Mouse (Mus musculus) midbrain, embryonic 16.5 days (tissue): ENCODE measurements at regions not wholly inside any gene's neighbourhood (a gene's known extent, or its start where the extent isn't known, plus 50 kb on each side); places are given as distances from the start of the nearest gene placed in this dataset.

ENCODE experiments used
- ATAC-seq: fragments of 200-750 bp; cut with Nextera tagmentation; 2 replicates; pipeline ENCODE4 v1.8.0; 2017; ENCODE audit warnings: moderate TSS enrichment
- H3K27ac ChIP-seq: fragments of 300-500 bp; sonication (generic); 2 replicates; pipeline ENCODE4 v1.5.1; 2014; ENCODE audit warnings: mild to moderate bottlenecking, low read length, mixed read lengths
- H3K27me3 ChIP-seq: fragments of 300-500 bp; sonication (generic); 2 replicates; pipeline ENCODE4 v1.6.1; 2014; ENCODE audit warnings: low read depth, low read length, mixed read lengths; ENCODE audit not compliant: control insufficient read depth, insufficient read depth
- H3K36me3 ChIP-seq: fragments of 300-500 bp; sonication (generic); 2 replicates; pipeline ENCODE4 v1.6.1; 2014; ENCODE audit warnings: mild to moderate bottlenecking, low read length, moderate library complexity, mixed read lengths; ENCODE audit not compliant: control insufficient read depth, insufficient read depth
- H3K4me1 ChIP-seq: fragments of 300-500 bp; sonication (generic); 2 replicates; pipeline ENCODE4 v1.6.1; 2014; ENCODE audit warnings: mild to moderate bottlenecking, low read length, mixed read lengths; ENCODE audit not compliant: control insufficient read depth, insufficient read depth
- H3K4me2 ChIP-seq: fragments of 300-500 bp; sonication (generic); 2 replicates; pipeline ENCODE4 v1.6.1; 2014; ENCODE audit warnings: mild to moderate bottlenecking, low read length, mixed read lengths
- H3K4me3 ChIP-seq: fragments of 300-500 bp; sonication (generic); 2 replicates; pipeline ENCODE4 v1.5.1; 2014; ENCODE audit warnings: low read depth, mild to moderate bottlenecking, low read length, moderate library complexity, mixed read lengths
- H3K9ac ChIP-seq: fragments of 300-500 bp; sonication (generic); 2 replicates; pipeline ENCODE4 v1.6.1; 2014; ENCODE audit warnings: low read depth, low read length, mixed read lengths
- H3K9me3 ChIP-seq: fragments of 300-500 bp; sonication (generic); replicated peaks from 2 replicates; pipeline ENCODE4 v1.6.1; 2014; ENCODE audit warnings: mild to moderate bottlenecking, low read length, mixed read lengths; ENCODE audit not compliant: control insufficient read depth, poor library complexity, severe bottlenecking
- WGBS: fragments of 180-500 bp; shearing (Covaris S2); extraction: QIAGEN DNeasy Blood & Tissue Kit; methylation state at CpG from one replicate; pipeline ENCODE4 v1.1.7; 2014; 5-methylcytosine and 5-hydroxymethylcytosine counted together

DNA sequence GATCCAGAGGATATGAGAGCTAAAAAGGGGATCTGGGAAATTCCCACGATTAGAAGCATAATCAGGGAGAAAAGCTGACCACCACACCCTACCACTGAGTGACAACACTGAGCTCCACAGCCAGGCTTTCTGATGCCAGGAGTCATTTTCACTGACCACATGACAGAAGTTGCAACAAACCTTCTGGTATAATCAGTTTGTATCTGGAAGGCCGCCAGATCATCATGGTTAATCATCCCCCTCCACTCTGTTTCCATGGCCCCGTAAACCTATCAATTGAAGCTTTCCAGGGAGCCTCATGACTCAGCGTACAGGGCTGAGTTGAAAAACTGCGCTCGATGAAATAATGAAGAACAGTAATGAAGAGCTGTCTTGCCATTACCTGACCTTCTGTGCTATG lies 316.9 kb downstream of the H2al1j start:
- H3K9me3 ChIP-seq: peaks cover 7% of the 10 kb centered on the region; the same call in 1 of the 2 replicates
- H3K4me1 ChIP-seq: no peaks in the 10 kb centered on the region
- H3K27me3 ChIP-seq: no peaks in the 10 kb centered on the region
- H3K27ac ChIP-seq: no peak overlapping the region
- H3K4me3 ChIP-seq: no peak overlapping the region
- ATAC-seq: no peak
- no peak overlapping the region for H3K9ac ChIP-seq
- H3K4me2 ChIP-seq: no peak overlapping the region
- no peaks in the 10 kb centered on the region for H3K36me3 ChIP-seq
- 70% methylated on average over 6 of the region's 6 CpGs for WGBS

DNA sequence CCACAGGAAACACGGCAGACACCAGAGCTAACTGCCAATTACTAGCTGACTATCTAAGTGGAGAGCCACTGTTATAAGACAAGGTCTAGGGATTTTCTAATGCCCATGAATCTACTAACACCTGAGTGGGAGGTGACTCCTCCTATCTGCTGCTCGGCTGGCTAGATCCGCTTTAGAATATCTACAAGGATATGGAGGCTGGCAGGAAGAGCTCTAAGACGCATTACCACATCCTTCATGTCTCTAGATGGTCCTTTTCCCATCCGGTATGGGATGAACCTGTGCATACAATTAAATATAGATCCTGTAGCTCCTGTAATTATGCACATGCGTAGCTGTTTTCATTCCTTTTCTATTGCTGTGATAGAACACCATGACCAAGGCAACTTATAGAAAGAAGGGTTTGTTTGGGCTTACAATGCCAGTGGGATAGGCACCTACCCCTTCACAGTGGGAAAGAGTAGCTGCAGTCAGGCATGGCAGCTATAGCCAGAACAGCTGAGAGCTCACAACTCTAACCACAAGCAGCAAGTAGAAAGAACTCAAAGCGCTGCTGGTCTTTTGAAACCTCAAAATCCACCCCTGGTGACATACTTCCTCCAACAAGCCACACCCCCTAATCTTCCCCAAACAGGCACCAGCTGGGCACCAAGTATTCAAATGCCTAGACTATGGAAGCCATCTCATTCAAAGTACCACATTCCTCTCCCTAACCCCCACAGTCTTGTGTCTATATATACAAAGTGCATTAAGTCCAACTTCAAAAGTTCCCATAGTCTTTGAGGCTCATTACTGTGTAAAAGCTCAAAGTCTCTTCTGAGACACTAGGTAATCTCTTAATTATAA lies 319.3 kb downstream of the H2al1j start:
- no peak overlapping the region for H3K4me2 ChIP-seq
- no peaks in the 10 kb centered on the region for H3K4me1 ChIP-seq
- no peak for ATAC-seq
- no peak overlapping the region for H3K27ac ChIP-seq
- no peak overlapping the region for H3K9ac ChIP-seq
- H3K27me3 ChIP-seq: no peaks in the 10 kb centered on the region
- H3K9me3 ChIP-seq: peaks cover 7% of the 10 kb centered on the region; the same call in 1 of the 2 replicates
- H3K4me3 ChIP-seq: no peak overlapping the region
- 79% methylated on average over 7 of the region's 7 CpGs for WGBS
- no peaks in the 10 kb centered on the region for H3K36me3 ChIP-seq

- Histone ChIP-seq H3K27me3 (no peaks in the 10 kb centered on the region), H3K4me3 (no peak overlapping the region), H3K4me1 (no peaks in the 10 kb centered on the region), H3K9ac (no peak overlapping the region), H3K4me2 (no peak overlapping the region), H3K36me3 (no peaks in the 10 kb centered on the region), H3K9me3 (peaks cover 7% of the 10 kb centered on the region; the same call in 1 of the 2 replicates), H3K27ac (no peak overlapping the region)
- no peak for ATAC-seq
- WGBS: 69% methylated on average over 1 of the region's 1 CpGs
Observed at GRCm38 (mm10) chrX:11647527-11647836, 319.9 kb downstream of the H2al1j start.

GRCm38 (mm10) chrX:11653336-11653735 lies 325.7 kb downstream of the H2al1j start:
- no peak for ATAC-seq
- 85% methylated on average over 2 of the region's 2 CpGs for WGBS

GRCm38 (mm10) chrX:11654976-11655375 lies 327.4 kb downstream of the H2al1j start:
- H3K27ac ChIP-seq: no peak overlapping the region
- ATAC-seq: no peak
- no peaks in the 10 kb centered on the region for H3K4me1 ChIP-seq
- no peak overlapping the region for H3K4me2 ChIP-seq
- no peaks in the 10 kb centered on the region for H3K9me3 ChIP-seq
- no peaks in the 10 kb centered on the region for H3K36me3 ChIP-seq
- no peaks in the 10 kb centered on the region; the same call in 1 of the 2 replicates for H3K27me3 ChIP-seq
- no peak overlapping the region for H3K4me3 ChIP-seq
- no peak overlapping the region for H3K9ac ChIP-seq
- WGBS: 44% methylated on average over 5 of the region's 5 CpGs

More at GRCm38 (mm10) chrX:11653336-11653735, 325.7 kb downstream of the H2al1j start:
- H3K9me3 ChIP-seq: peaks cover 2% of the 10 kb centered on the region; the same call in 1 of the 2 replicates
- no peaks in the 10 kb centered on the region for H3K4me1 ChIP-seq
- H3K27me3 ChIP-seq: no peaks in the 10 kb centered on the region
- H3K36me3 ChIP-seq: no peaks in the 10 kb centered on the region
- no peak overlapping the region for H3K9ac ChIP-seq
- H3K4me3 ChIP-seq: no peak overlapping the region
- H3K27ac ChIP-seq: no peak overlapping the region
- no peak overlapping the region for H3K4me2 ChIP-seq

GRCm38 (mm10) chrX:11655466-11655865 lies 327.8 kb downstream of the H2al1j start:
- H3K36me3 ChIP-seq: no peaks in the 10 kb centered on the region
- no peaks in the 10 kb centered on the region for H3K9me3 ChIP-seq
- H3K4me1 ChIP-seq: no peaks in the 10 kb centered on the region
- 38% methylated on average over 6 of the region's 6 CpGs for WGBS
- no peak overlapping the region for H3K9ac ChIP-seq
- ATAC-seq: no peak
- no peak overlapping the region for H3K4me2 ChIP-seq
- no peak overlapping the region for H3K4me3 ChIP-seq
- H3K27me3 ChIP-seq: no peaks in the 10 kb centered on the region; the same call in 1 of the 2 replicates
- H3K27ac ChIP-seq: no peak overlapping the region

GRCm38 (mm10) chrX:11657606-11658254 lies 330.1 kb downstream of the H2al1j start:
- Histone ChIP-seq H3K4me2 (no peak overlapping the region), H3K36me3 (no peaks in the 10 kb centered on the region), H3K9me3 (no peaks in the 10 kb centered on the region), H3K27ac (no peak overlapping the region), H3K4me3 (no peak overlapping the region), H3K27me3 (no peaks in the 10 kb centered on the region; the same call in 1 of the 2 replicates), H3K9ac (no peak overlapping the region), H3K4me1 (no peaks in the 10 kb centered on the region)
- WGBS: 57% methylated on average over 9 of the region's 9 CpGs
- ATAC-seq: no peak

DNA sequence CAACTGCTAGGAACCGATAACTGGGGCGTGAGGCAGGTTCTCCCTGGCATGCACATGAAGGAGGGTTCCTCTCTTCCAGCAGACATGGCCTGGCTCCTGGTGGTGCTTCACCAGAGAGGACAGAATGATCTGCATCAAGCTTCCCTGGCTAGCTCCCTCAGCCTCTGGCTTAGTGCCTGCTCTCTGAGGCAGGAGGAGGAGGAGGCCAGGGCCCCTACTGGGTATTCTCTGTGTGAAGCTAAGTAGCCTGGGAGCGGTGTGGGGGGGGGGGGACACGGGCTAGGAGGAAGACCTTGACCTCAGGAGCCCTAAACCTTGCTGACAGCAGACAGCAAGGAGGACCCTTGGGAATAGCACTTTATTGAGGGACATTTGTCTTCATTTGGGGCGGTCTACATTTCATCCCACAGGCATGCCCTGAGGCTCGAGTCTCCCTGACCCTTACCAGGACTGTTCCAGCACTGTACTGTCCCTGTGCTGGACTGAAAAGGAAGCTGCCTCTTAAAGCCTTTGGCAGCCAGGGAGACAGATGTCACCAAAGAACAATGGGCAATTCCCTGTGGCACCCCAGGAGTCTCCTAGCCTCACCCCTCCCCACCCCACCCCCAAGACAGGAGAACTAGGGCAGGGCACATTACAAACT lies 335.7 kb downstream of the H2al1j start:
- no peaks in the 10 kb centered on the region for H3K4me1 ChIP-seq
- WGBS: 44% methylated on average over 4 of the region's 6 CpGs
- no peaks in the 10 kb centered on the region; the same call in 1 of the 2 replicates for H3K27me3 ChIP-seq
- H3K9me3 ChIP-seq: no peaks in the 10 kb centered on the region
- H3K9ac ChIP-seq: no peak overlapping the region
- H3K4me2 ChIP-seq: no peak overlapping the region
- no peak overlapping the region for H3K27ac ChIP-seq
- ATAC-seq: no peak
- H3K36me3 ChIP-seq: no peaks in the 10 kb centered on the region
- no peak overlapping the region for H3K4me3 ChIP-seq
